Mouse (Mus musculus) G1E (cell line): ENCODE measurements around the gene Mrpl24.

Experiments
- CTCF ChIP-seq: IDR thresholded peaks from 2 replicates; pipeline ENCODE4 v1.5.1; 2012; ENCODE audit warnings: low read depth, low read length, inconsistent platforms, mixed read lengths
- GATA1 ChIP-seq: IDR thresholded peaks from 2 replicates; pipeline ENCODE4 v1.6.1; 2012; ENCODE audit warnings: borderline replicate concordance, low read length, inconsistent platforms, mixed read lengths
- POLR2AphosphoS5 ChIP-seq: IDR thresholded peaks from 2 replicates; pipeline ENCODE4 v1.6.1; 2012; ENCODE audit warnings: low read depth, low read length, inconsistent platforms; ENCODE audit not compliant: insufficient replicate concordance

DNA sequence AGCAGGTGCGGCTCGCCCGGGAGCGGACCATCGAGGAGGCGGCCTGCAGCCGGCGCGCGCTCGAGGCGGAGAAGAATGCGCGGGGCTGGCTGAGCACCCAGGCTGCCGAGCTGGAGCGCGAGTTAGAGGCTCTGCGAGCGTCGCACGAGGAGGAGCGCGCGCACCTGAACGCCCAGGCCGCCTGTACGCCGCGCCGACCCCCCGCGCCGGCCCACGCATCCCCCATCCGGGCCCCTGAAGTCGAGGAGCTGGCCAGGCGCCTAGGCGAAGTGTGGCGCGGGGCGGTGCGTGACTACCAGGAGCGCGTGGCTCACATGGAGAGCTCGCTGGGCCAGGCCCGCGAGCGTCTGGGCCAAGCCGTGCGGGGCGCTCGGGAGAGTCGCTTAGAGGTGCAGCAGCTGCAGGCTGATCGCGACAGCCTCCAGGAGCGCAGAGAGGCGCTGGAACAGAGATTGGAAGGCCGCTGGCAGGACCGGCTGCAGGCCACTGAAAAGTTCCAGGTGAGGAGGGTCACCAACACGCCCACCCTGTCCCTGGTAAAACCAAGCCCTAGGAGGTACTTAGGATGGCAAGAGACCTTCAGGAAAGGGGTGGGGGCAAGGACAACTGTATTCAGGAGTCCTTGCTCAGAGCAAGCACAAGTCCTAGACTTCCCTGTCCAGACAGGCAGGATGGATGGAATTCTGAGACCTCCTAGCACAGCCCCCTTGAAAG, 52.3 kb downstream of the Mrpl24 start:
- TF ChIP-seq CTCF, result no peak
- no peak for TF ChIP-seq POLR2AphosphoS5
- no peak for TF ChIP-seq GATA1
